Mouse (Mus musculus): Measurements from ENCODE around the gene Aars2. TPM values are rescaled to one million over a fixed set of nuclear protein-coding genes. Genes with fewer than 3 reads are reported as not detected.

Gene Aars2
- total RNA-seq, 2 experiments from 2014 or later = 12.8 to 14.1 TPM

GRCm38 (mm10) chr17:45557246-45557824, 50.7 kb downstream of the Aars2 start:
- no peak for DNase-seq (ENCODE audit: low spot score)

GRCm38 (mm10) chr17:45557998-45558862, 51.6 kb downstream of the Aars2 start:
- no peak for DNase-seq (ENCODE audit: low spot score)

GRCm38 (mm10) chr17:45559732-45560525, 53.3 kb downstream of the Aars2 start:
- DNase-seq (ENCODE audit: low spot score) = no peak

- no peak for DNase-seq (ENCODE audit: low spot score)
Measured at GRCm38 (mm10) chr17:45563216-45563615, 56.6 kb downstream of the Aars2 start.

GRCm38 (mm10) chr17:45563655-45564530, 57.3 kb downstream of the Aars2 start, which contains the start of gene Slc35b2:
Gene Slc35b2 (plus strand): TSS chr17:45563874.
- peak; percentile 96 for DNase-seq (ENCODE audit: low spot score)

- no peak for DNase-seq (ENCODE audit: low spot score)
Measured at GRCm38 (mm10) chr17:45564531-45565084, 58.0 kb downstream of the Aars2 start.

GRCm38 (mm10) chr17:45565103-45565502, 58.5 kb downstream of the Aars2 start:
- DNase-seq (ENCODE audit: low spot score) = no peak

GRCm38 (mm10) chr17:45566031-45566359, 59.4 kb downstream of the Aars2 start:
- DNase-seq (ENCODE audit: low spot score) = no peak

- DNase-seq (ENCODE audit: low spot score) = no peak
Measured at GRCm38 (mm10) chr17:45566360-45567161, 59.9 kb downstream of the Aars2 start.

GRCm38 (mm10) chr17:45567162-45567601, 60.5 kb downstream of the Aars2 start:
- no peak for DNase-seq (ENCODE audit: low spot score)

- no peak for DNase-seq (ENCODE audit: low spot score)
Measured at GRCm38 (mm10) chr17:45568990-45569389, 62.3 kb downstream of the Aars2 start.

- no peak for DNase-seq (ENCODE audit: low spot score)
Measured at GRCm38 (mm10) chr17:45569999-45570398, 63.4 kb downstream of the Aars2 start.

Other genes starting within 250 kb of the Aars2 start
- 10 to 100 TPM; 37.2 to 38.9 TPM for gene Cdc5l, start 73.1 kb upstream of the Aars2 start, total RNA-seq (2021)
- not detected for gene Spats1, start 31.4 kb upstream of the Aars2 start, total RNA-seq (2021)
- gene Tcte1, start 16.6 kb downstream of the Aars2 start, total RNA-seq (2021) = not detected
- gene Tmem151b, start 42.8 kb downstream of the Aars2 start, total RNA-seq (2021) = not detected
- gene Nfkbie, start 48.9 kb downstream of the Aars2 start, total RNA-seq (2021) = under 1 TPM; 0.30 to 0.47 TPM
- gene Slc35b2, start 57.0 kb downstream of the Aars2 start, total RNA-seq (2021) = 10 to 100 TPM; 16.2 to 17.7 TPM
- gene Hsp90ab1, start 66.4 kb downstream of the Aars2 start, total RNA-seq (2021) = 1,000 to 10,000 TPM; 1,074 to 1,224 TPM
- 10 to 100 TPM; 31.9 to 32.4 TPM for gene Slc29a1, start 92.8 kb downstream of the Aars2 start, total RNA-seq (2021)
- gene Mymx, start 95.3 kb downstream of the Aars2 start, total RNA-seq (2021) = not detected
- gene Capn11, start 152.5 kb downstream of the Aars2 start, total RNA-seq (2021) = under 1 TPM; 0.21 to 0.66 TPM
- 100 to 1,000 TPM; 119 to 165 TPM for gene Mrpl14, start 179.5 kb downstream of the Aars2 start, total RNA-seq (2021)
- gene Tmem63b, start 180.1 kb downstream of the Aars2 start, total RNA-seq (2021) = 10 to 100 TPM; 65.0 to 70.8 TPM
- gene 1600014C23Rik, start 227.0 kb downstream of the Aars2 start, total RNA-seq (2021) = not detected